Mouse (Mus musculus) liver, postnatal 0 days (tissue): ENCODE measurements at regions not wholly inside any gene's neighbourhood (a gene's known extent, or its start where the extent isn't known, plus 50 kb on each side); places are given as distances from the start of the nearest gene placed in this dataset.

Source experiments
- CTCF ChIP-seq: sonication (generic); IDR thresholded peaks from 2 replicates; pipeline ENCODE4 v1.5.1; 2016; ENCODE audit warnings: antibody characterized with exemption, low read depth
- EP300 ChIP-seq: IDR thresholded peaks from 2 replicates; pipeline ENCODE4 v1.6.1; 2016; ENCODE audit warnings: antibody characterized with exemption, low read depth, mild to moderate bottlenecking

GRCm38 (mm10) chr4:21611531-21612282 lies 74.1 kb downstream of the Prdm13 start:
- no peak for TF ChIP-seq CTCF
- no peak for TF ChIP-seq EP300
